Mouse (Mus musculus) naive thymus-derived CD4-positive, alpha-beta T cell, adult 2 months (primary cell): ENCODE data around the gene Gm28053.

Experiments used
- DNase-seq: peaks from one replicate; pipeline ENCODE4 v3.0.0-alpha.2; 2011; ENCODE audit warnings: low read depth

Gm28053 gene

GRCm38 (mm10) chr6:48741273-48741672, 22.9 kb downstream of the Gm28053 start:
- peak; percentile 67 for DNase-seq

GRCm38 (mm10) chr6:48741711-48742206, 23.4 kb downstream of the Gm28053 start:
- DNase-seq = peak; percentile 65

GRCm38 (mm10) chr6:48742422-48743351, 24.3 kb downstream of the Gm28053 start:
- DNase-seq = peak; percentile 74

- DNase-seq = peak; percentile 63
Observed at GRCm38 (mm10) chr6:48745490-48745889, 27.1 kb downstream of the Gm28053 start.

- DNase-seq = peak; percentile 85
Observed at GRCm38 (mm10) chr6:48745959-48746889, 27.8 kb downstream of the Gm28053 start, which contains the start of gene Gimap5. TSS of gene Gimap5 (plus strand) at chr6:48746197.

GRCm38 (mm10) chr6:48747091-48747966, 28.9 kb downstream of the Gm28053 start:
- DNase-seq = peak; percentile 76

- DNase-seq = no peak
Observed at GRCm38 (mm10) chr6:48763567-48764270, 45.3 kb downstream of the Gm28053 start.

- DNase-seq = no peak
Observed at GRCm38 (mm10) chr6:48764496-48764895, 46.1 kb downstream of the Gm28053 start.

GRCm38 (mm10) chr6:48768178-48768869, 49.9 kb downstream of the Gm28053 start:
- peak; percentile 81 for DNase-seq

GRCm38 (mm10) chr6:48768933-48769332, 50.5 kb downstream of the Gm28053 start:
- no peak for DNase-seq

GRCm38 (mm10) chr6:48770696-48771095, 52.3 kb downstream of the Gm28053 start, which contains the start of gene Gimap3:
TSS of gene Gimap3 (minus strand) at chr6:48770851.
- peak; percentile 81 for DNase-seq

GRCm38 (mm10) chr6:48772030-48772429, 53.6 kb downstream of the Gm28053 start:
- peak; percentile 91 for DNase-seq

GRCm38 (mm10) chr6:48784406-48784805, 66.0 kb downstream of the Gm28053 start:
- no peak for DNase-seq

GRCm38 (mm10) chr6:48785189-48785588, 66.8 kb downstream of the Gm28053 start:
- DNase-seq = no peak

GRCm38 (mm10) chr6:48785601-48786000, 67.2 kb downstream of the Gm28053 start:
- no peak for DNase-seq

- DNase-seq = no peak
Observed at GRCm38 (mm10) chr6:48787867-48788266, 69.5 kb downstream of the Gm28053 start.

GRCm38 (mm10) chr6:48801897-48802296, 83.5 kb downstream of the Gm28053 start:
- peak; percentile 70 for DNase-seq
